Mouse (Mus musculus) neural tube, embryonic 10.5 days (tissue): ENCODE measurements around the gene Pced1a.
"Not testable (repeated sequence)": the region's sequence is repeated elsewhere in the genome, so short reads cannot be mapped to it uniquely, and the experiment has no call there.

Experiments
- DNase-seq: peaks from one replicate; pipeline ENCODE4 v3.0.0-alpha.2; 2017; ENCODE audit warnings: low spot score; ENCODE audit errors: extremely low spot score

Gene Pced1a

GRCm38 (mm10) chr2:130390993-130391625 lies 33.4 kb downstream of the Pced1a start:
- no peak for DNase-seq

- DNase-seq, result no peak
These were observed 35.7 kb downstream of the Pced1a start for GRCm38 (mm10) chr2:130388796-130389195.

- no peak for DNase-seq
These were observed 38.3 kb downstream of the Pced1a start for GRCm38 (mm10) chr2:130386212-130386611.

GRCm38 (mm10) chr2:130383895-130384294 lies 40.6 kb downstream of the Pced1a start:
- DNase-seq, result no peak

DNA sequence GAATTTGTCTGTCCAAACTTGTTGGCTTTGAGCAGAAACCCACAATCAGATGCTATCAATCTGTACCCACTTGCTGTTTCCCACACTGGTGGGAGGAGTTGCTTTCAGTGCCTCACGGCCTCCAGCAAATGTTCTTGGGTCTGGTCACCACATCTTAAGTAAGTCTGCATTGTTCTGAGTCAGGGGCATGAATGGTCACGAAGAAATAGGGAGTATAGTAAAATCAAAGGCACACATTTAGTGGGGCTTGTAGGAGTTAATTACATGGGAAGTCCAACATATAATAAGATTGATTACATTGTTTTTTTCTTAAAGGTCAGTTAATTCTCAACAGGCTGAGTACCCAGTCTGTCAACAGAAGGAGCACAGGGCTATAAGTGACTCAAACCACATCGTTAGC lies 41.3 kb downstream of the Pced1a start:
- no peak for DNase-seq

DNA sequence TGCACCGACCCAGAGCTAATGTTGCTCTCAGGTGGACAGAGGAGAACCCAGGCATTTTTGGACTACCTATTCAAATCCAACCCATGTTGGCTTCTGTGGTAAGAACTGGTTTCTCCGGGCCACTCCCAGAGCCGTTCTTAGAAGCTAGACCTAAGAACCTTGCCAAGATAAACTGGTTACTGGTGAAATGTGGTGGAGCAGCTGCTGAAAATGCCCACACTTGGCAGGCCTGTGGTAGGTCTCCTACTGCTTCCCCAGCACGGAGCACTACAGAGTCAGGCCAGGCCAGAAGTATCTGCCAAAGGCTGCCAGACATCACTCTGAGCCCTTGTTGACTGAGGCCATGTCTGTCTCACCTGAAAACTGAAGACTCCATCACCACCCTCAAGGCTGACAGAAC lies 49.5 kb downstream of the Pced1a start:
- no peak for DNase-seq

DNA sequence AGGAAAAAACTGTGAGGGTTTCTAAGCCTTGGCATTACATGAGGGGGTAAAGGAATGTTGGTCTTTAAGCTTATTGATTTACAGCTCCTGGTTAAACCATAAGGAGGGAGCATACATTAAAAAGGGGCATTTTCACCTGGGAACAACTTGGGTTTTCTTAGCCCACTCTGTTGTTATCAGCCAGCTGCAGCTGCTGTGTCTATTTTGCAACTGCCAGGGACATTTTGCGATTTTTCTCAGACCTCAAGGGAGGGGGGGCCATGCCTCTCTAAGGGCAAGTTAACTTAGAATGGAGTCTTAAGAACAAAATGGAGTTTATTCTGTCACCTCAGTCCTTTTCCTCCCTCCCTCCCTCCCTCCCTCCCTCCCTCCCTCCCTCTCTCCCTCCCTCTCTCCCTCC lies 51.5 kb downstream of the Pced1a start:
- DNase-seq, result not testable (repeated sequence)

DNA sequence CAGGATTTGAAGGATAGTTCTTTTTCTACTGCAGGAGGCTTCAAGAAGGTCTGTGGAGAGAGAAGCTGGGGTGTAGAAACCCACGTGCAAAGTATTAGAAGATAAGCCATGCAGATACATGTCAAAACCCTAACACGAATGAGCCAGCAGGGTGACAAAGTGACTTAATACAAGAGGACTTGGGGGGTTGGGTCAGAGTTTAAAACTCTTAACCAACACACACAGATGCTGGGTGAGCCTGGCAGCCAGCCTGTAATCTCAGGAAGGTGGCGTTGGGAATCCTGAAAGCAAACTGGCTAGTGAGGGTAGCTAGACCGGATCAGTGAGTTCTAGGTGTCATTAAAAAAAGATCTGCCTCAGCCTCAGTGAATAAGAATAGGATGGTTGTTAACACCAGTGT lies 57.1 kb downstream of the Pced1a start:
- no peak for DNase-seq
